Mouse (Mus musculus) activated CD4-positive, CD25-positive, alpha-beta regulatory T cell, adult 4 months (primary cell): ENCODE measurements around the gene Zfp961. TPM values are rescaled to one million over a fixed set of nuclear protein-coding genes. Genes with fewer than 3 reads are reported as not detected.
"Not testable (repeated sequence)": the region's sequence is repeated elsewhere in the genome, so short reads cannot be mapped to it uniquely, and the experiment has no call there.

Source experiments
- ATAC-seq: one replicate; pipeline ENCODE4 v1.8.0; 2017
- polyA plus RNA-seq, 2 experiments: library from polyadenylated mRNA; unstranded; fragments of 100-300 nt; shearing (Covaris generic); gene quantifications; one replicate each; pipeline ENCODE4 v1.2.1; 2017

Zfp961 gene
- 10 to 100 TPM; 21.1 to 24.2 TPM for polyA plus RNA-seq

DNA sequence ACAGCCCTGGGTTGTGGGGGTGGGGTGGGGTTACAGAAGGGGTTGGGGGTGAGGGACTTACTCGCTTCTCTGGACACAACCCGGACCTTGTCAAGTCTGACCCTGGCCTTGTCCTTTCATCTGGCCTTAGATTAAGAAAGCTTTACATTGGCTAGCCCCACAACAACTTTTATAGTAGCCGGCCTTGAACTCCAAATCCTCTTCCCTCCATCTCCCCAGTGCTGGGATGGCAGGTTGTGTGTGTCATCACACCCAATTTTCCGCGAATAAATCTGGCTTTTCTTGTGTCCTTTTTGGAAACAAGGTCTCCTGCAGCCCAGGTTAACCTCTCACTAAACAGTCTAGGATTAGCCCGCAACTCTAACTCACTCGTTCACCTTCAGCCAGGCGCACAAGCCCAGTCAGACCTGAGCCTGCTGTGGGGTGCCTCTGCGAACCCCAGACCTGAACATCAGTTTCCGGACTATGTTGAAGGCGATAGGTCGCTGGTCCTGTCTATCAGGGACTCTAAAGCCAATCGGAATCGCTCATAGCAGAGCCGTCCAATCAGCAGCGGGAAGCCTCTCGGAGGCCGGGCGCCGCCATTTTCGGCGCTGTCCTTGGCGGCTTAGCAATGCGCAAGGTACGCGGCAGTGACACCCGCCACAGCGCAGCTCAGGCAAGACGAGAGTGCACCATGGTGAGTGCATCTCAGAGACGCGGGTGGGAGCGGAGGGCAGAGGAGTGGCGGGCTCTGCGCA is at the start of gene Zfp961:
Gene Zfp961, plus strand, starts transcription at position 557 of the 740 bp plus-strand sequence.
- peak; percentile 99 for ATAC-seq

DNA sequence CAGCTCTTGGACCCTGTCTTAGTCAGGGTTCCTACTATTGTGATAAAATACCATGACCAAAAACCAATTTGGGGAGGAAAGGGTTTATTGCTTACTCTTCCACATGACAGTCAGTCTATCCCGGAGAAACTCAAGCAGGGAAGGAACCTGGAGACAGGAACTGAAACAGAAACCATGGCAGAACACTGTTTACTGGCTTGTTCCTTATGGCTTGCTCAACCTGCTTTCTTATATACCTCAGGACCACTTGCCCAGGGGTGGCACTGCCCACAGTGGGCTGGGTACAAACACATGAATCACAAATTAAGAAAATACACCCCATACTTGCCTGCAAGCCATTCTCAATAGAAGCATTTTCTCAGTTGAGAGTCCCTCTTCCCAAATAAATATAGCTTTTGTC is 47.8 kb upstream of the Zfp961 start:
- ATAC-seq, result not testable (repeated sequence)

DNA sequence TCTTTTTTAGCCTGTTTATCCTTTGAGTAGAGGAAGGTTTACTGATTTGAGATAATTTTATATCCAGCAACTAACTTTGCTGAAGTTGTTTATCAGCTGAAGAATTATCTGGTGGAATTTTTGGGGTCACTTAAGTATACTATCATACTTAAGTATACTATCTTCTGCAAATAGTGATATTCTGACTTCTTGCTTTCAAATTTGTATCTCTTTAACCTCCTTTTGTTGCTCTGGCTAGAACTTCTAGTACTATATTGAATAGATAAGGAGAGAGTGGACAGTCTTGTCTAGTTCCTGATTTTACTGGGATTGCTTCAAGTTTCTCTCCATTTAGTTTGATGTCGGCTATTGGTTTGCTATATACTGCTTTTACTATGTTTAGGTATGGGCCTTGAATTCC is 44.0 kb upstream of the Zfp961 start:
- ATAC-seq, result no peak

DNA sequence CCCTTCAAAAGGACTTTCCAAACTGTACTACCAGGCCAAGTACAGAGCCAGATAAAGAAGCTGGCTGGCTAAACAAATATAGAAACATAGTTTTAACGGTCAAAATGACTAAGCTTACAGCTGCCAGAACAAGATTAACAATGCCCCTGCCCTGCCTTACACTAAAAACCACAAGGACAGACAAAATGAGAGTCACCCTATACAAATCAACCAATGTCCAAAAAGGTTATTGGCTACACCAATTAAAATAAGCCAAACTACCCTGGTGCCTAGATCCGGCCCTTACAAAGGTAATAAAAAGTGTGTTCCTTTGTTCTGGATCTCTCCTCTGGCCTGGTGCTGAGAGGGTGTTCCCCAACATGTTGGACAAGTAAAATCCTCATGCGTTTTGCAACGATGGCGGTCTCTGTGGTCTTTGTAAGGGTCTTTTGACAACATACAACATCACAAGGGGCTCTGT is 43.0 kb upstream of the Zfp961 start:
- no peak for ATAC-seq

DNA sequence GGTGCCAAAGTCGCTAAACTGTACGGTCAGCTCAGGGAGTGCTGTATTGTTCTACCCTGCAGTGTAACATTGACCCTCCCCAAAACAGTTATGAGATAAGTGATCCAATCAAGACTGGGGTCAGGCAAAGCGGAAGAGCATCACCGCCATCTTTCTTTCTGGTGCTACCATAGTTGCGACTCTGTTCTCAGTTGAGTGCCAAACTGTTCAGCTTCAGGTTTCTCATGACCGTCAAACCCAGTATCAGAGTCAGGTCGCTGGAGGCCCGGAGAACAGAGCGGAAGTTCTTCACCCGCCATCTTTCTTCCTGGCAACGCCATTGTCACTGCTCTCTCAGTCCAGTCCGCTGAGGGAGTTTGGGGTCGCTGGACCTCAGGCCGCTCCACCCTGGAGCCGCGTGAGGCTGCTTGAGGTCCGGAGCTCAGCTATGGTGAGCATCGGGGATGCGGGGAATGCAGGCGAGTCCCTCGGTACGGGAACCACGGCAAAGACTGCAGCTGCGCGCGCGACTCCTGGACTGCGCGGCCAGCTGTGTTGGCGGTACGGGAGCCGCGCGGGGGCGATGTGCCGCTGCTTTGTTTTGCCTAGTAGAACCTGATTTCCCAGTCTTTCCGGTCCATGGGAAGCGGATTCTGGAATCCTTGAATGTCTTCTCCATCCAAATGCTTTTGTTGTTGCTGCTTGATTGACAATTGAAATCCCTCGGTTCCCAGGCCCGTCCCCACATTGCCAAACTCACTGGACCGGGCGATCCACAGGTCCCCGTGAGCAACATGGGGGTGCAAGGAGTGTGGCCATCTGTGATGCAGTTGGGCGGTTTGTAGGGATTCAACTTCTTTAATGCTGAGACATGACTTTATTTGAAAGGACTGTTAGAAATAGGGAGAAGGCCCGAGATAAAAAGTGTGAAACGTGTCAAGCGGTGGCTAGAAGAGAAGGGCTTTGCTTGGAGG is 42.3 kb upstream of the Zfp961 start, which contains the start of the genes Zfp882 and Zfp617:
Gene Zfp882, plus strand, starts transcription at position 300 of the 953 bp plus-strand sequence.
Gene Zfp617, plus strand, starts transcription at position 327 of the 953 bp plus-strand sequence.
- ATAC-seq, result peak; percentile 87

DNA sequence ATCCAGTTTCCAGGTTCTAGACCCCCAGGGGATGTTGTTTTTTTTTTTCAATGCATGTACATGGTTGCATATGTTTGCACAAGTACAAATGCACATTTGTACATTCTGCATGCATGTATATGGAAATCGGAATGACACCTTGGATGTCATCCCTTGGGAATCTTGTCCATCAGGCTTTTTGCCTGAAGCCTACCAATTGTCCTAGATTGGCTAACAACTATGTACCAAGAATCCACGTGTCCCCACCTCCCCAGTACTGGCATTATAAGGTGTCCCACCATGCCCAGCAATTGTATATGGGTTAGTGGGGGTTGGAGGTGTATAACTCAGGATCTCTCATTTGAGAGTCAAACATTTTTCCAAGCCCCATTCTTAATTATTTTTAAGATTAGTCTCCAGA is 38.6 kb upstream of the Zfp961 start:
- ATAC-seq, result no peak

DNA sequence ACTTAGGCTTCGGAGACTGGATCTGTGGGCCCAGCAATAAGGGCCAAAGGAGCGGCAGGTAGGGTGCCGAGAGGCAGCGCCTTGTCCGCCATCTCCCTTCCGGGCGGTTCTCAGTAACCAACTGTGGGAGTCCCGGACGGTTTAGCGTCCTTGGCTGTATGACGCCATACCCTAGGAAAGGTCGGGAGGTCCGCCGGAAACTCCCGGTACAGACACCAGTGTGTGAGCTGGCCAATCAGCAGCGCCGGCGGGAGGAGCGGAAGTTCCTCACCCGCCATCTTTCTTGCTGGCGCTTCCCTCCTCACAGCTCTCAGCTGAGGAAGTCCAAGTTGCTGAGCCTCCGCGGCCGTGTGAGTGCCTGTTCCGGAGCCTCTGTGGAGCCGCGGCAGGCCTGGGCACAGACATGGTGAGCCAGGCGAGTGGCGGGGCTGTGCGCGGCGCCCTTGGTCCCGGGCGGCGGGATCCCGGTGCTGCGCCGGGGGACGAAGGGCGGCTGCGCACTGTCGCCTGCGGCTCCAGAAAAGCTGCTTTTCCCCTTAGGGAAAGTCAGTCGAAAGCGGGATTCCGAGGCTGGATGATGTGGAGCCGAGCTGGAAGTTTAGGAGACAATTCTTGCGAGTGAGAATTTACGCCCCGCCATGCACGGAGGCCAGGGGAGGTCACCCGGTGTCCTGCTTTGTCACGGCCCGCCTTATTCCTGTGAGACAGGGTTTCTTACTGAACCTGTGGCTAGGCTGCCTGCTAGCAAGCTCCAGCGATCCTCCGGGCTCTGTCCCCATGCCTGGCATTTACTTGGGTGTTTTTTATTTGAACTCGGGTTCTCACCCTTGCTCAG is 28.1 kb upstream of the Zfp961 start:
- ATAC-seq, result peak; percentile 97

DNA sequence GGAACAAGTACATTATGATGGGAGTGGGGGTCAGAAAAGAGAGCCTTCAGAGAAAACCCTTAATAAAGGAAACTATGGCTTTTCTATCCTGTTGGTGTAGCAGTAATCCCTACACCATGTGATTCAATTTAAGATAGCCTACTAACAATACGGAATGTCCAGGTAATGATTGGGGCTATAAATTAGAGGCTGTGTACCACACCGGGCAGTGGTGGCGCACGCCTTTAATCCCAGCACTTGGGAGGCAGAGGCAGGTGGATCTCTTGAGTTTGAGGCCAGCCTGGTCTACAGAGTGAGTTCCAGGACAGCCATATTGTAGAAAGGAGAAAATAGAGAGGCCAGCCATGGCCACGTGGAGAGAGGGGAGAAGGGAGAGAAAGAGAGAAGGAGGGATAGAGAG is 25.0 kb upstream of the Zfp961 start:
- no peak for ATAC-seq

DNA sequence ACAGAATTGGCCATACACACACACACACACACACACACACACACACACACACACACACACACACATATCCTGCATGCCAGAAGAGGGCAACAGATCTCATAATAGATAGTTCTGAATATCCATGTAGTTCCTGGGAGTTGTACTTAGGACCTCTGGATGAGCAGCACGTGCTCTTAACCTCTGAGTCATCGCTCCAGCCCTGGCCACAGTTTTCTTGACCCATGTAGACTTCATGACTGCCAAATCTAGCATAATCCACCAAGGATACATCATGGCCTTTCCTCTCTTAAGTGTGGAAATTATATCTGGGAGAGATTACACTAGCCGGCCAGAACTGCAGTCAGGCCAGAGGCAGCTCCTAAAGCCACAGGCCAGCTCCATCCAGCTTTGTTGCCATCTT is 24.3 kb upstream of the Zfp961 start:
- ATAC-seq, result no peak

DNA sequence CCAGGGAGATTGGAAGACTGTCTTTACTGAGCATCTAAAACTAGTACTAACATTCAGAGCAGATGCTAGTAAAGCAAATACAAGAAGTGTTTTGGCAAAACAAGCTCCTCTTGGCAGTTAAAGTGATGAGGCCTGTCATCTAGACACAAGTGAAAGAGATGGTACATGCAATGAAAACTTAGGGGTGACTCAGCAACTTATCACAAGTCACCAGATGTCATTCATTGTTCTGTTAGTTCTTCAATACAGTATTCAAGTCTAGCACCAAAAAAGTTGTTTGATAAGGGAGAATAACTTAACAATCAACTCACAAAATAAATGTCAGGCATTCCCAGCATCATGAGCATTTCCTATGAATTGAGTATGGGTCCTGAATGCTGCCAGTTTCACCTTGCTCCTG is 23.1 kb upstream of the Zfp961 start:
- ATAC-seq, result no peak

DNA sequence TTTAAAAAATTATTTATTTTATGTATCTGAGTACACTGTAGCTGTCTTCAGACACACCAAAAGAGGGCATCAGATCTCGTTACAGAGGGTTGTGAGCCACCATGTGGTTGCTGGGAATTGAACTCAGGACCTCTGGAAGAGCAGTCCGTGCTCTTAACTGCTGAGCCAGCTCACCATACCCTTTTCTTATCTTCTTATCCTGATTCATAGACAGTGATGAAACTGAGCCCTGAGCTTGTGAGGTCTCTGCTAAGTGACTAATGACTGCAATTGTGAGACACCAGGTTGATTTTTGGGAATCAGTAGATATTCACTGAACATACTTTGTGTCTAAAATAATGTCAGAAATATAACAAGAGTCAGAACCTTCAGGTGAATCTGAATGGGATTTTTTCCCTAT is 12.8 kb upstream of the Zfp961 start:
- ATAC-seq, result not testable (repeated sequence)

DNA sequence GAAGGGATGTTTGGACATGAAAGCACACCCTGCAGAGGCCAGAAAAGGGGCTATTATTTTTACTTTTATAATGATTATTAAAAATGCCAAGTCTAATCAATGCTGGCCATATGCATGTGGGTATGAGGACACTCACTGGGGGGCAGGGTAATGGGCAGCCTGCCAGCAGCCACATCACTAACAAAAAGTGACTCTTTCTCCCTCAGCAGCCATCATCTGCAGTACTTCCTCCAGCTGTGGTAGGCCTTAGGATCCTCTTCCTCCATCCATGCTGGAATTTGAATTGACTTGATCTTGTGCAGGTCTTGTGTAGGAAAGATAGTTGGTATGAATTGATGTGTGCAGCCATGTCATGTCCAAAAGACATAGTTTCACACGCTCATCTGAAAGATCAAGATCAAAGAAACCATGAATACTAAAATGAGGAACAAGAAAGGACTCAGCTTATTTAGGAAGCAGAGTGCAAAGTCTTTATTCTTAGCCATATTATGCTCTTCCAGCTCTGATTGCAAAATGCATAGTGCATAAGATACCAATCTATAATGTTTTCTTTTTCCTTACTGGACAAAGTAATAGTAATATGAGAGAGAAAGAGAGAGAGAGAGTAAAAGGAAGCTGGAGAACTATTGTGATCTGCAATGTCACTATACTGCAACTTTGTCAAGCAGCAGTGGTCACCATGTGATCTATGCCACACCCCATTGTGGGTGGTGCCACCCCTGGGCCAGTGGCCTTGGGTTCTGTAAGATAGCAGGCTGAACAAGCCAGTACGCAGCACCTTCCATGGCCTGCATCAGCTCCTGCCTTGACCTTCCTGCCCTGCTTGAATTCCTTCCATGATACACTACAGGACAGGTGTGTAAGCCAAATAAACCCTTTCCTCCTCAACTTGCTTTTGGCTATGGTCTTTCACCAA is 10.3 kb upstream of the Zfp961 start:
- ATAC-seq, result no peak

DNA sequence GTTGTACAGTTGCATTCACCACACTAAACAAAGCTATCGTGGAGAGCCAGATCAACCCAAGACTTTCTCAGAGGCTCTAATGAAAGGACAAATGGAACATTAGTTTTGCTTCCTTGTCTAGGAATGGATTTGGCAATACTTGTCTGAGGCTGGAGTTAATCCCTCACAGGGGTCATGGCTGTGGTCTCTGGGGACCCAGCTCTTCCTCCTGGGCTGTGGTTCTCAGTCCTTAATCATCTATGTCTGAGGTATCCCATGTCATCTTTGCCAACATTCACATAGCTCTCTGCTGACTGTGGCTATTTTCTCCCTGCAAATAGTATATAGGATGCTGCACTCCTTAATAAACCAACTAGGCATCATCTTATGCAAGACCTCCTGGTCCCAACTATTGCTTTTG is 9.1 kb upstream of the Zfp961 start:
- no peak for ATAC-seq

DNA sequence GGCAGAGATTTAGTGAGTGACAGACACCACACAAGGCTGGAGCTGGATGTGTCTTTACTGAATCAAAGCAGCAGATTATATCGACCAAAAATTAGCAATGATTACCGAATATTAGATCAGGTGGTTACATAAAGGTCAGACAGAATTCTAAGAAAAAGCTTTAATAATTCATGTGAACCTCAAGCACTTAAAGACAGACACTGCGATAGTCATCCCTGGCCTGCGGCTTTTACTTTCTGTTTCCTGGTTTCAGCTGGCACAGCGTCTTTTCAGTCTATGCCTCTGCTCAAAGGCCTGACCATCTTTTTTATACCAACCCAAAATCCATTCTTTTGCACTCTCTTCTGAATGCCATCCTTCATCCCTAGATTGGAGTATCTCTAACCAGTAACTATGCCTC is 2.2 kb upstream of the Zfp961 start:
- no peak for ATAC-seq

DNA sequence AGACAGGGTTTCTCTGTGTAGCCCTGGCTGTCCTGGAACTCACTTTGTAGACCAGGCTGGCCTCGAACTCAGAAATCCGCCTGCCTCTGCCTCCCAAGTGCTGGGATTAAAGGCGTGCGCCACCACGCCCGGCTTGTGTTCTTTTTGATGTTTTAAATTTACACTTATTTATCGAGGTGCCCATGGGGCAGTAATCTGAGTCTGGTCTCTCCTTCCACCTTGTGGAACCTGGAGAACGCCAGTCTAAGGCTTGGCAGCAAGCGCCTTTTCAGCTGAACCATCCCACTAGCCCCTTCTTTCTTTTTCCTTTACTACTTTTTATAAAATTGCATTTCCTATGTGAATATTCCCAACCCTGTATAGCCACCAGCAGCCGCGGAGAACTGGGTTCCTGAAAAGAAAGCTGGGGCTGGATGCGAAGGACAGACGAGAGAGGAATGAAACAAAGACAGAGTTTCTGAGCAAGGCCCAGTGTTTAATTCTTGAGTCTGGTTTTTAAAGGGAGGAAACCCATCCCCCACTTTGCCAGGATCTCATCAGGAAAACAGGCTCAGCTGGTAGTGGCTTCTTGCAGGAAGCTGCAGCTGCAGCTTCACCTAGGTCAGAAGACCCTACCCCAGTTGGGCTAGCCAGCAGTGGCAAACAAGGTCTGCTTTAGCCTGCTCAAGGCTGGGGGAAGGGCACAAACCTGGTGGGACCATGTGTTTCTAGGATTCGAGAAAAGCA is 761 bp downstream of the Zfp961 start:
- ATAC-seq, result no peak

DNA sequence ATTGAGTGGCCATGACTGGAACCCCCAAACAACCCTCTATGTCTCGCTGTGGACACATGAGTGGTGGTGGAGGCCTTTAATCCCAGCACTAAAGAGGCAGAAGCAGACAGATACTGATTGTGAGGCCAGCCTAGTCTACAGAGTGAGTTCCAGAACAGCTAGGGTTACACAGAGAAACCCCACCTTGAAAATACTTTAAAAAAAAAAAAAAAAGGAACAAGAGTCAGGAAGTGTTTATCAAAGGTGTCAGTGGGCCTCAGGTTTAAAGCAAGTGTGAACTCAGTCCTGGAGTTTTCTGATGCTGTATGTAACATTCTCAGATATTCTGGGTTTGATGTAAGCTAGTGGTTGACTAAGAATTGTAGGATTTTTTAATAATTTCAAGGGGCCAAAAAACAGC is 1.7 kb downstream of the Zfp961 start:
- ATAC-seq, result no peak

DNA sequence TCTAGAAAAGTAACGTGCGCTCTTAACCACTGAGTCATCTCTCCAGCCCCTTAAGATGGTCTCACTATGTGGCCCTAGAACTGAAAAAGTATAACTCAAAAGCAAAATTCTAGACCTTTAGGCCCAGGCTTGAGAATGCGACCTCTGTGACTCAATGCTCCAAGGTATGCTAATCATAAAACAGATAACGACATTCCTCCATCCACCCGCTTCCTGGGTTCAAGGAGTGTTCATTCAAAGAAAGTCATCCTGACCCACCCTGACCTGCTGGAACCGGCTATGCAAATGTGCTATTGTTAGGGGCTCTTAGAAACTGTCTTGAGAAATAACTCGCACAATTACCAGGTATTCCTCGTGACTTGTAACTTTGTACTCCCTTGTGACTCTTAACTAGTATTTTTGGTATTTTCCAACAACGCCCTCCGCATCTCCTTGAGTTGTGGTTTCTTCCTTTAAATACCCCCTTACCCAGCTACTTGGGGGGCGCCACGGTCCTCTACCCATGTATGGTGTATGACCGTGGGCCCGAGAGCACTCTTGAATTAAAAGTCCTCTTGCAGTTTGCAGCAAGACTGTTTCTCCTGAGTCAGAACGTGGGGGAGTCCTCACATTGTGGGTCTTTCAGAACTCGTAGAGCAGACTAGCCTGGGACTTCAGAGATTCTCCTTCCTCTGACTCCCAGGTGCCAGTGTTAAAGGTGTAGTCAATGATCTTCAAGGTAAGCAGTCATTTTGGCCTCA is 2.3 kb downstream of the Zfp961 start:
- ATAC-seq, result not testable (repeated sequence)

DNA sequence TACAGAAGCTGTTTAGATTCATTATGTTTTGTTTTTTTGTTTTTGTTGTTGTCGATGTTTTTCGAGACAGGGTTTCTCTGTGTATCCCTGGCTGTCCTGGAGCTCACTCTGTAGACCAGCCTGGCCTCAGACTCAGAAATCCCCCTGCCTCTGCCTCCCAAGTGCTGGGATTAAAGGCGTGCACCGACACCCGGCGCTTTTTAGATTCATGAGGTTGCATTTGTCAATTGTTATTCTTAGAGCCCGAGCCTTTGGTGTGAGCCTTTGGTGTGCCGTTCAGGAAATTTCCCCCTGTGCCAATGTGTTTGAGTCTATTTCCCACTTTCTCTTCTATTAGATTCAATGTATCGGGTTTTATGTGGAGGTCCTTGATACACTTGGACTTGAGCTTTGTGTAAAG is 3.8 kb downstream of the Zfp961 start:
- no peak for ATAC-seq

DNA sequence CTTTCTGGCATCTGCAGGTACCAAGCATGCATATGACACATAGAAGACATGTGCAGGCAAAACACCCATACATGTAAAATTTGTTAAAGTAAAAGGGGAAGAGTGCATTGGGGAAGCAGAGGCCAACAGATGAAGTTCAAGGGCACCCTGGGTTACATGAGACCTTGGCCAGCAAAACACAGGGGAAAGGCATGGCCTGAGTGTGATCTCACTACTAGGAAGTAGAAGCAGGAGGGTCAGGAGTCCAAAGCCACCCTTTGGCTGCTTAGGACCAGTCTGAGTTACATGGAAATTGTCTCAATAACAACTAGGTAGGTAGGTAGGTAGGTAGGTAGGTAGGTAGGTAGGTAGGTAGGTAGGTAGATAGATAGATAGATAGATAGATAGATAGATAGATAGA is 9.6 kb downstream of the Zfp961 start:
- no peak for ATAC-seq

DNA sequence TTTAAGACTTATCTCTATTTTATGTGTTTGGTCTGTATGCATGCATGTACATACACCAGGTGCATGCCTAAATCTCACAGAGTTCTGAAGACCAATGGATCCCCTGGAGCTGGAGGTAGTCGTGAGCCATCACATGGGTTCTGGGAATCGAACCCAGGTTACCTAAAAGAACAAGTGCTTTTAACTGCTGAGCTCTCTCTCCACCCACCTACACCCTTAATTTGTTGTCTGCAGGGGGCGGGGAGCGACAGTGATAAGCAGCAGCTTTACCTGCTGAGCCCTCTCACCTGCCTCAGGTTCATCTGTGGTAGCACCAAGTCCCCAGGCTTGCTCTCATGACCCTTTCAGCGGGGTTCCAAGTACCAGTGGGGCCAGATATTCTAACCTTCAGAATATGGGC is 11.0 kb downstream of the Zfp961 start:
- ATAC-seq, result no peak
